Mouse (Mus musculus) midbrain, embryonic 16.5 days (tissue): ENCODE data around the gene Inka2. TPM values are rescaled to one million over a fixed set of nuclear protein-coding genes. Genes with fewer than 3 reads are reported as not detected.

ENCODE experiments used
- ATAC-seq: fragments of 200-750 bp; cut with Nextera tagmentation; 2 replicates; pipeline ENCODE4 v1.8.0; 2017; ENCODE audit warnings: moderate TSS enrichment
- H3K27ac ChIP-seq: fragments of 300-500 bp; sonication (generic); 2 replicates; pipeline ENCODE4 v1.5.1; 2014; ENCODE audit warnings: mild to moderate bottlenecking, low read length, mixed read lengths
- H3K27me3 ChIP-seq: fragments of 300-500 bp; sonication (generic); 2 replicates; pipeline ENCODE4 v1.6.1; 2014; ENCODE audit warnings: low read depth, low read length, mixed read lengths; ENCODE audit not compliant: control insufficient read depth, insufficient read depth
- H3K36me3 ChIP-seq: fragments of 300-500 bp; sonication (generic); 2 replicates; pipeline ENCODE4 v1.6.1; 2014; ENCODE audit warnings: mild to moderate bottlenecking, low read length, moderate library complexity, mixed read lengths; ENCODE audit not compliant: control insufficient read depth, insufficient read depth
- H3K4me1 ChIP-seq: fragments of 300-500 bp; sonication (generic); 2 replicates; pipeline ENCODE4 v1.6.1; 2014; ENCODE audit warnings: mild to moderate bottlenecking, low read length, mixed read lengths; ENCODE audit not compliant: control insufficient read depth, insufficient read depth
- H3K4me2 ChIP-seq: fragments of 300-500 bp; sonication (generic); 2 replicates; pipeline ENCODE4 v1.6.1; 2014; ENCODE audit warnings: mild to moderate bottlenecking, low read length, mixed read lengths
- H3K4me3 ChIP-seq: fragments of 300-500 bp; sonication (generic); 2 replicates; pipeline ENCODE4 v1.5.1; 2014; ENCODE audit warnings: low read depth, mild to moderate bottlenecking, low read length, moderate library complexity, mixed read lengths
- H3K9ac ChIP-seq: fragments of 300-500 bp; sonication (generic); 2 replicates; pipeline ENCODE4 v1.6.1; 2014; ENCODE audit warnings: low read depth, low read length, mixed read lengths
- H3K9me3 ChIP-seq: fragments of 300-500 bp; sonication (generic); replicated peaks from 2 replicates; pipeline ENCODE4 v1.6.1; 2014; ENCODE audit warnings: mild to moderate bottlenecking, low read length, mixed read lengths; ENCODE audit not compliant: control insufficient read depth, poor library complexity, severe bottlenecking
- WGBS: fragments of 180-500 bp; shearing (Covaris S2); extraction: QIAGEN DNeasy Blood & Tissue Kit; methylation state at CpG from one replicate; pipeline ENCODE4 v1.1.7; 2014; 5-methylcytosine and 5-hydroxymethylcytosine counted together
- polyA plus RNA-seq: library from polyadenylated mRNA; unstranded; fragments of >200 nt; fragmentation: Nextera tagmentation; extraction: Ambion mirVana; gene quantifications from 2 replicates; pipeline ENCODE4 v1.2.1, GENCODE M21; 2015

Inka2 gene
- 5.5 and 7.0 TPM in 2 replicates for polyA plus RNA-seq

DNA sequence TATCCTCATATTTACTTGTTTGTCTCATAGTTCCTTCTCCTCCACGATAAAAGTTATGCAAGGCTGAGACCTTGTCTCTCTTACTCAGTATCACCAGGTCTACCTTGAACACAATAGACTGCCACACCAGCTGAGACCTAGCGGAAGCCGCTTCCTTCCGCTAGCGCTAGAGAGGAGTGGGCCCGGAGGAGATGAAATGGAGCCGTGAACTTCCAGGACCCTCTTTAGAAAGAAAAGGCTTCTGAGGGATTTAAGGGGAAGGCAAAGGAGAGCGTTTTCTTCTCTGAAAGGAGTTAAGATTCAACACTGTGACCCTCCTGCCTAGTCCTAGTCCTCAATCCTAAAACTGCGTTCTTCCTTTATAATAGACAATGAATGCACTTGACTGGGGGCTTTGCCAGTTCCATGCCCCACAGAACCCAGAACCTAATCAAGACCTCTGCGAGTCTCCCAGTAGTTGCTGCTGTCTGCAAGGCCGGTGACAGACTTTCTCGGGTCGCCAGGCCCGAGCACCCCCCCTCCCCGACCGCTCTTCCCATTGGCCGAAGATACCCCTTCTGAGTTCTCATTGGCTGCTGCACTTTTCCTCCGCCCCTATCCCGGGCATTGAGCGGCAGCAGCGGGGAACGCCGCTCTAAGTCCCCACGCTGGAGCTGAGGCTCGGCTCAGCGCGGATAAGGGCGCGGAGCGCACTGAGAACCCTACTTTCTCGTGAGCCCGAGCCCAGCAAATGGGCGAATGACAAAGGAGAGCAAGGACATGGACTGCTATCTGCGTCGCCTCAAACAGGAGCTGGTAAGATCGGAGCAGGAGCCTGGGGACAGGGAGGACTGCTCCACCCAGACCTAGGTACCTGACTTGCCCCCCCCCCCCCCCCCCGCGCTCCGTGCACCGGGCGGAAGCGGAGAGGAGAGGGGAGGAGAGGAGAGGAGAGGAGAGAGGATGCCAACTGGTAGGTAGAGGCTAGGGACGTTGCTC lies at the start of gene Inka2:
TSS of gene Inka2 (plus strand) at position 569 of the 978 bp plus-strand sequence.
- Histone ChIP-seq H3K9ac (peak within 1 kb of the TSS; percentile 67), H3K27ac (peak within 1 kb of the TSS; percentile 45; the same call in 1 of the 2 replicates), H3K4me2 (peak within 1 kb of the TSS; percentile 99), H3K9me3 (no peaks in the 10 kb centered on the region), H3K4me3 (peak within 1 kb of the TSS; percentile 51), H3K36me3 (no peaks in the 10 kb centered on the region), H3K4me1 (peaks cover 13% of the 10 kb centered on the region), H3K27me3 (peaks cover 16% of the 10 kb centered on the region)
- ATAC-seq, result peak; percentile 96
- WGBS, result 2% methylated on average over 37 of the region's 43 CpGs

DNA sequence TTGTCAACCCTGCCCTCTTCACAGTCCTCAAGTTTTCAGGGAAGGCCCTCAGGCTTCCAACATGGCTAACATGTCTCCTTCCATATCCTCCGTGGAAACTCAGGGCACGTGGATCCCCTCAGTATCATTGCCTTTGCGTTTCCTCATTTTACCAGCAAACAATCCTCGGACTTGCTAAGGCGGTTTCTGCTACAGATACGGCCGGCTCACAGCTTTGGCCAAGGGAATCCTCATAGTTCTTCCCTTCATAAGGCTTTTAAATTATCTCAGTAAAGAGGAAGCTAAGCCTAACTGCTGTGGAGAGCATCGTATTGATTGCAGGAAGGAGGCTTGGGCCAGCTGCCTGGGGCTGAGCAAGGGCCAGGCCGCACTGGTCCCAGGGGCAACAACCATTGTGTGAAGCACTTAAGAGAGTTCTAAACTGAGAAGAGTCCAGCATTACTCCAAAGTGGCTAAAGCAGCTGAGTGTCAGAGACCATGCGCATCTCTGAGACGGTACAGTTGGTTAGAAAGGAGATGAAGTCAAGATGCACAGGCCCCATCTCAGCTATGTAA lies 49.3 kb upstream of the Inka2 start:
- Histone ChIP-seq H3K9me3 (no peaks in the 10 kb centered on the region), H3K4me2 (no peak overlapping the region), H3K27ac (no peak overlapping the region), H3K4me3 (no peak overlapping the region), H3K27me3 (no peaks in the 10 kb centered on the region), H3K4me1 (no peaks in the 10 kb centered on the region), H3K9ac (no peak overlapping the region), H3K36me3 (no peaks in the 10 kb centered on the region)
- 92% methylated on average over 11 of the region's 11 CpGs for WGBS
- no peak for ATAC-seq

GRCm38 (mm10) chr3:105660530-105660929 lies 43.9 kb upstream of the Inka2 start:
- Histone ChIP-seq H3K4me1 (no peaks in the 10 kb centered on the region), H3K9ac (no peak overlapping the region), H3K27me3 (no peaks in the 10 kb centered on the region), H3K36me3 (no peaks in the 10 kb centered on the region), H3K4me2 (no peak overlapping the region), H3K9me3 (no peaks in the 10 kb centered on the region), H3K27ac (no peak overlapping the region), H3K4me3 (no peak overlapping the region)
- ATAC-seq, result no peak
- 71% methylated on average over 2 of the region's 2 CpGs for WGBS

- no peaks in the 10 kb centered on the region for H3K36me3 ChIP-seq
- no peaks in the 10 kb centered on the region for H3K27me3 ChIP-seq
- no peak overlapping the region for H3K9ac ChIP-seq
- H3K27ac ChIP-seq, result no peak overlapping the region
- no peak overlapping the region for H3K4me2 ChIP-seq
- 0 out of 2 replicates have a peak, but pooled peaks have one; percentile 19 for ATAC-seq
- no peak overlapping the region for H3K4me3 ChIP-seq
- no peaks in the 10 kb centered on the region for H3K9me3 ChIP-seq
- no peaks in the 10 kb centered on the region for H3K4me1 ChIP-seq
- WGBS, result 69% methylated on average over 8 of the region's 8 CpGs
Observed at GRCm38 (mm10) chr3:105663043-105663442, 41.4 kb upstream of the Inka2 start.

- no peaks in the 10 kb centered on the region for H3K27me3 ChIP-seq
- H3K9ac ChIP-seq, result no peak overlapping the region
- 85% methylated on average over 9 of the region's 9 CpGs for WGBS
- no peak overlapping the region for H3K4me2 ChIP-seq
- no peak overlapping the region for H3K27ac ChIP-seq
- no peaks in the 10 kb centered on the region for H3K9me3 ChIP-seq
- no peak for ATAC-seq
- no peaks in the 10 kb centered on the region for H3K4me1 ChIP-seq
- peaks cover 6% of the 10 kb centered on the region for H3K36me3 ChIP-seq
- no peak overlapping the region for H3K4me3 ChIP-seq
Observed at GRCm38 (mm10) chr3:105665105-105665765, 39.2 kb upstream of the Inka2 start.

DNA sequence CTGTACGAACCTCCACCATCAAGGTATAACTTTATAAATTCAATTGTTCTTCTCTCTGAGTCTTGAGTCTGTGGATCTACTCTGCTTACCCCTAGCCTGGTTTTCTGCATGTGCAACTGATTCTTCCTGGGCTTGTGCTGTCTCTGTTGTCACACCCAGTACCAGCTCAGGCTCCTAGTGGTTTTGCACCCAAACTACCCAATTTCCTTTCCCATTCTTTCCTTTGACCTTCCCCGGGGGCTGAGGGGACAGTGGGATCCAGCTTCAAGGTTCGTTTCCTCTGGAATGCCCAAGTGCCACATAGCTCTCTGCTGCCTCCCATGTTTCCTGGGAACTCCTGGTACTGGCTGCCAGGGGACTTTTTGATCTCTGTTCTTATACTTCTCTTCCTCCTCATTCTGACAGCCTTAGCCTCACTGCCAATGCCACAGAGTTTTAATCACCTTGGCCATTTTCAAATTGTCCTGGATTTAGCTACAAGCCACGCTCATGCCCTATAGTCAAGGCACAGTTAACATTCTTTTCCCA lies 37.3 kb upstream of the Inka2 start:
- Histone ChIP-seq H3K27ac (no peak overlapping the region), H3K4me2 (no peak overlapping the region), H3K4me1 (no peaks in the 10 kb centered on the region), H3K9me3 (no peaks in the 10 kb centered on the region), H3K9ac (no peak overlapping the region), H3K27me3 (no peaks in the 10 kb centered on the region), H3K36me3 (peaks cover 7% of the 10 kb centered on the region), H3K4me3 (no peak overlapping the region)
- 70% methylated on average over 4 of the region's 4 CpGs for WGBS
- no peak for ATAC-seq

DNA sequence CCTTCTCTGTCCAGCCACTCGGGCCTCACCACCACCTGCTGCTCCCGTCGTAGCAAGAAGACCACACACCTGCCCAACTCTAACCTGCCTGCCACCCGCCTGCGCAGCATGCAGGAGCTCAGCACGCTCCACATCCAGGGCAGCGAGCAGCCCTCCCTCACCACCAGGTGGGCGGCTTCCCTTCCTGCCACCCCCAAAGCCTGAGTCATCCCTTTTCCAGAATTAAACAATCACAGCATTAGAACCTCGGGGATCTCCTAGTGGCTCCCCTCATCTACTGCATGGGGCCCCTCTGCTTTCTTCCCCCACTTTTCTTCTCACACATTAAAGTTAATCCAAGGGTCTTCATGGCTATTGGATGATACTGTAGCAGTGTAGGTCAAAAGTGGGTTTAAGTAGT lies 36.2 kb upstream of the Inka2 start:
- H3K4me1 ChIP-seq, result no peaks in the 10 kb centered on the region
- no peaks in the 10 kb centered on the region for H3K9me3 ChIP-seq
- no peak overlapping the region for H3K4me2 ChIP-seq
- H3K36me3 ChIP-seq, result peaks cover 7% of the 10 kb centered on the region
- no peaks in the 10 kb centered on the region for H3K27me3 ChIP-seq
- ATAC-seq, result no peak
- no peak overlapping the region for H3K4me3 ChIP-seq
- H3K27ac ChIP-seq, result no peak overlapping the region
- H3K9ac ChIP-seq, result no peak overlapping the region
- WGBS, result 48% methylated on average over 9 of the region's 9 CpGs

- H3K27ac ChIP-seq, result no peak overlapping the region
Observed at GRCm38 (mm10) chr3:105669776-105670175, 34.6 kb upstream of the Inka2 start.

More at GRCm38 (mm10) chr3:105669776-105670175, 34.6 kb upstream of the Inka2 start:
- Histone ChIP-seq H3K9ac (no peak overlapping the region), H3K4me3 (no peak overlapping the region), H3K4me1 (0 out of 2 replicates have a peak, but pooled peaks cover 2% of the 10 kb centered on the region), H3K4me2 (no peak overlapping the region), H3K27me3 (no peaks in the 10 kb centered on the region), H3K9me3 (no peaks in the 10 kb centered on the region), H3K36me3 (peaks cover 7% of the 10 kb centered on the region)
- WGBS, result 97% methylated on average over 3 of the region's 3 CpGs
- ATAC-seq, result no peak
